Mouse (Mus musculus) small intestine, adult 2 months (tissue): ENCODE measurements around the gene Kctd11. TPM values are rescaled to one million over a fixed set of nuclear protein-coding genes. Genes with fewer than 3 reads are reported as not detected.
A peak's percentile ranks its signal among the peaks of the same experiment; 100 is the strongest.
"Not testable (repeated sequence)": the region's sequence is repeated elsewhere in the genome, so short reads cannot be mapped to it uniquely, and the experiment has no call there.

Experiments used
- H3K27ac ChIP-seq: fragments of 200-500 bp; 2 replicates; pipeline ENCODE4 v1.5.1; 2012; ENCODE audit warnings: low read depth, low read length, control low read depth, inconsistent platforms; ENCODE audit not compliant: insufficient read depth
- H3K27me3 ChIP-seq: fragments of 200-500 bp; 2 replicates; pipeline ENCODE4 v1.6.1; 2012; ENCODE audit warnings: mild to moderate bottlenecking, moderate library complexity, low read length, inconsistent platforms; ENCODE audit not compliant: control insufficient read depth, insufficient read depth
- H3K36me3 ChIP-seq: fragments of 200-500 bp; 2 replicates; pipeline ENCODE4 v1.6.1; 2012; ENCODE audit warnings: mild to moderate bottlenecking, low read length, control low read depth, inconsistent platforms; ENCODE audit not compliant: control insufficient read depth, insufficient read depth
- H3K4me1 ChIP-seq: fragments of 200-500 bp; 2 replicates; pipeline ENCODE4 v1.6.1; 2012; ENCODE audit warnings: low read length, inconsistent platforms, mixed read lengths; ENCODE audit not compliant: control insufficient read depth, insufficient read depth, insufficient read length
- H3K4me3 ChIP-seq: fragments of 200-500 bp; 2 replicates; pipeline ENCODE4 v1.5.1; 2012; ENCODE audit warnings: low read depth, mild to moderate bottlenecking, control low read depth, inconsistent platforms, low read length, moderate library complexity
- CTCF ChIP-seq: fragments of 200-500 bp; IDR thresholded peaks from 2 replicates; pipeline ENCODE4 v1.5.1; 2012; ENCODE audit warnings: low read depth, mild to moderate bottlenecking, control low read depth, inconsistent platforms, low read length, moderate library complexity, mixed read lengths; ENCODE audit not compliant: insufficient replicate concordance, insufficient read length; ENCODE audit errors: extremely low read depth
- POLR2A ChIP-seq: fragments of 200-500 bp; IDR thresholded peaks from 2 replicates; pipeline ENCODE4 v1.6.1; 2012; ENCODE audit warnings: low read depth, mild to moderate bottlenecking, control low read depth, inconsistent platforms, low read length, moderate library complexity
- WGBS: fragments of 180-500 bp; shearing (Covaris S2); methylation state at CpG from one replicate; pipeline ENCODE4 v1.1.7; 2018; 5-methylcytosine and 5-hydroxymethylcytosine counted together
- polyA plus RNA-seq: library from polyadenylated mRNA; depleted of rRNA; stranded (reverse); fragments of >200 nt; gene quantifications from 2 replicates; pipeline ENCODE4 v1.2.3, GENCODE M21; 2012; rRNA removed

The Kctd11 gene
- polyA plus RNA-seq: 1.6 and 2.8 TPM in 2 replicates

- Histone ChIP-seq H3K4me3 (peak within 1 kb of the TSS; percentile 68), H3K4me1 (peaks cover 11% of the 10 kb centered on the region), H3K27ac (peak within 1 kb of the TSS; percentile 75), H3K27me3 (no peaks in the 10 kb centered on the region), H3K36me3 (no peaks in the 10 kb centered on the region)
- TF ChIP-seq POLR2A (peak; percentile 73; the same call in 1 of the 2 replicates), CTCF (peak; percentile 30; the same call in 1 of the 2 replicates)
- WGBS: under 1% methylated on average over 46 of the region's 46 CpGs
These were observed at the start of gene Kctd11 for GRCm38 (mm10) chr11:69880853-69881603. Gene Kctd11, minus strand, starts transcription at chr11:69881406.

GRCm38 (mm10) chr11:69930176-69930575, 49.0 kb upstream of the Kctd11 start:
- 84% methylated on average over 8 of the region's 8 CpGs for WGBS
- not testable (repeated sequence) for H3K27me3 ChIP-seq, H3K27ac ChIP-seq, H3K4me3 ChIP-seq, H3K36me3 ChIP-seq, H3K4me1 ChIP-seq

DNA sequence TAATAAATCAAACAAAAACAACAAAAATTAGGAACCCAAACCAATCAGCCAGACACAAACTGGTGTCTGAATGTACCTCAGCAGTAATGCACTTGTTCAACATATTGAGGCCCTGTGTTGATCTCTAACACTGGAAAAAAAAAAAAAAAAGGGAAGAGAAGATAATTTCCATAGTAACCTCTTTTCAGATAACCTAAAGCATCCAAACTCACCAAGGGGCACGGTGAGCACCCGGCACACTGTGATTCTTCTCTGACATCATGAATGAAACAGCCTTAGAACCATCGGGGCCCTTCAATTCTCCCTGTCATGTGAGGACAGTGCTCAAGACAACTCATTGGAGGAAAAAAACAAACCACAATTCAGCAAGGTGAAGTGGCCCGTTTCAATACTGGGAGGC, 48.5 kb upstream of the Kctd11 start:
- TF ChIP-seq POLR2A: no peak
- TF ChIP-seq CTCF: no peak
- H3K36me3 ChIP-seq: no peaks in the 10 kb centered on the region
- H3K4me3 ChIP-seq: no peak overlapping the region
- H3K4me1 ChIP-seq: no peaks in the 10 kb centered on the region
- 47% methylated on average over 4 of the region's 4 CpGs for WGBS
- H3K27me3 ChIP-seq: no peaks in the 10 kb centered on the region
- no peak overlapping the region for H3K27ac ChIP-seq

DNA sequence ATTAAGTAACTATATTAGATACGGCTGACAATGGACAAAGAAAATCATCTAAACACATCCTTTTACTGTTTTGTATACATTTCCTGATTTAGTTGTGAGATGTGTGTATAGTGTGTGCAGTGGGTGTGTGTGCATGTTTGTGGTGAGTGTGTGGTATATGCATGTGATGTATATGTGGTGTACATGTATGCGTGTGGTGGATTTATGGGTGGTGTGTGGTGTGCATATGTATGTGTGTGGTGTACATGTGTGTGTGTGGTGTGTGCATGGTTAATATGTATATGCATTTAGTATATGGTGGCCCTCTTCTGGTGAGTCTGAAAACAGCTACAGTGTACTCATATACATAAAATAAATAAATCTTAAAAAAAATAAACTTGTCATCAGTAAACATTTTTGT, 46.3 kb upstream of the Kctd11 start:
- H3K36me3 ChIP-seq: no peaks in the 10 kb centered on the region
- peaks cover 2% of the 10 kb centered on the region; the same call in 1 of the 2 replicates for H3K4me1 ChIP-seq
- no peaks in the 10 kb centered on the region for H3K27me3 ChIP-seq
- TF ChIP-seq CTCF: no peak
- no peak for TF ChIP-seq POLR2A
- 92% methylated on average over 2 of the region's 2 CpGs for WGBS
- H3K27ac ChIP-seq: no peak overlapping the region
- no peak overlapping the region for H3K4me3 ChIP-seq

DNA sequence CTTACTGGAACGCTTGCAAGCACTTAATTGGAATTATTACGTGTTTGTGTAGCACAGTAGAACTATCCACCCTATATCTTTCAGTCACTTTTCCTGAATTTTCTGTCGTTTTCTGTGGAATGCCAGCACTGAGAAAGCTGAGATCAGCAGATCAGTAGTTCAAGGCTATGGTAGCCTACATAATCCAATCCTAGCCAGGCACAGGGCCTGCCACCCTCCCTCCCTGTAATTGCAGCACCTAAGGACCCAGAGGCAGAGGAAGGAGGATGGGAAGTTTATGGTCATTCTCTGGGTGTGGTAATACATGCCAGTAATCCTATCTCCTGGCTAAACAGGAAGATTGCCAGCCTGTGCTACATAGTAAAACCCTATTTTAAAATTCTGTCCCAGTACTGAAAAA, 41.6 kb upstream of the Kctd11 start:
- Histone ChIP-seq H3K4me3 (no peak overlapping the region), H3K27ac (peak overlapping the region; percentile 87), H3K4me1 (peaks cover 6% of the 10 kb centered on the region; the same call in 1 of the 2 replicates), H3K36me3 (peaks cover 11% of the 10 kb centered on the region), H3K27me3 (no peaks in the 10 kb centered on the region)
- WGBS: 49% methylated on average over 3 of the region's 3 CpGs
- no peak for TF ChIP-seq POLR2A
- TF ChIP-seq CTCF: no peak

DNA sequence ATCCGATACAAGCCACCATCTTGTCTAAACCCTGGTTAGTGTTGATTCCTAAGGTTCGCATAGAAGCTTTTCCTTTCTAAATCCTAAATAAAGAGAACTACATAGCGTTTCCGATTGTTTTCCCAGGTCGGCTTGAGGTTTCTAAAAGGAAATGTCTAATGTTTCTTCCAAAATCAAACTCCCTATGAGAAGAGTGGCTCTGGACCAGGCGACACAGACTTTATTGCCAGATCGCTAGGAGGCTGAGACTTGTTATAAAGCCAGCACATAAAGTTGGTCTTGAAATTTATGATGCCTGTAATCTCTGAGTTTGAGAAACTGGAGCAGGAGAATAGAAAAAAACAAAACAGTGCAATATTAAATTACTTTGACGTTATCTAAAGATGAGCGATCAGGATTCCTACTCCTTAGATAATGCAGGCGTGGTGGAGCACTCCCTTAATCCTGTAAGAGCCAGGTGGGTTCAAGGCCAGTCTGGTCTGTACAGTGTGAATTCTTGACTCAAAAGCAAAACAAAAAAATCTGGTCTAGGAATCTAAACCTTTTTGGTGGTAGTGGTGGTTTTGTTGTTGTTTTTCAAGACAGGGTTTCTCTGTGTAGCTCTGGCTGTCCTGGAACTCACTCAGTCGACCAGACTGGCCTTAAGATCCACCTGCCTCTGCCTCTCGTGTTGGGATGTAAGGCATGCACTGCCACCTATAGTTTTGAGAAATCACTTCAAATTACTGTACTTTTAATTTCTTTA, 41.0 kb upstream of the Kctd11 start:
- Histone ChIP-seq H3K27me3 (no peaks in the 10 kb centered on the region), H3K27ac (peak overlapping the region; percentile 87), H3K4me3 (peak overlapping the region; percentile 58), H3K4me1 (peaks cover 6% of the 10 kb centered on the region; the same call in 1 of the 2 replicates), H3K36me3 (peaks cover 16% of the 10 kb centered on the region)
- WGBS: 2% methylated on average over 12 of the region's 12 CpGs
- TF ChIP-seq CTCF (no peak), POLR2A (no peak)
